Mouse (Mus musculus) cerebellum, postnatal 10 days (tissue): ENCODE results near the gene Gal3st2.
A peak's percentile ranks its signal among the peaks of the same experiment; 100 is the strongest.
"Not testable (repeated sequence)": the region's sequence is repeated elsewhere in the genome, so short reads cannot be mapped to it uniquely, and the experiment has no call there.

Experiments
- DNase-seq, 2 experiments: peaks; one replicate each; pipeline ENCODE4 v3.0.0; 2021; ENCODE audit warnings: mixed read lengths in 2 of 2

Gal3st2 gene

GRCm38 (mm10) chr1:93861048-93861447, at the start of gene Gal3st2:
Gene Gal3st2, plus strand, starts transcription at chr1:93861306.
- DNase-seq = not testable (repeated sequence)

GRCm38 (mm10) chr1:93811495-93812039, 49.5 kb upstream of the Gal3st2 start:
- no peak for DNase-seq

GRCm38 (mm10) chr1:93817823-93818532, 43.1 kb upstream of the Gal3st2 start:
- DNase-seq = no peak

- no peak for DNase-seq
Measured at GRCm38 (mm10) chr1:93818722-93819121, 42.4 kb upstream of the Gal3st2 start.

DNA sequence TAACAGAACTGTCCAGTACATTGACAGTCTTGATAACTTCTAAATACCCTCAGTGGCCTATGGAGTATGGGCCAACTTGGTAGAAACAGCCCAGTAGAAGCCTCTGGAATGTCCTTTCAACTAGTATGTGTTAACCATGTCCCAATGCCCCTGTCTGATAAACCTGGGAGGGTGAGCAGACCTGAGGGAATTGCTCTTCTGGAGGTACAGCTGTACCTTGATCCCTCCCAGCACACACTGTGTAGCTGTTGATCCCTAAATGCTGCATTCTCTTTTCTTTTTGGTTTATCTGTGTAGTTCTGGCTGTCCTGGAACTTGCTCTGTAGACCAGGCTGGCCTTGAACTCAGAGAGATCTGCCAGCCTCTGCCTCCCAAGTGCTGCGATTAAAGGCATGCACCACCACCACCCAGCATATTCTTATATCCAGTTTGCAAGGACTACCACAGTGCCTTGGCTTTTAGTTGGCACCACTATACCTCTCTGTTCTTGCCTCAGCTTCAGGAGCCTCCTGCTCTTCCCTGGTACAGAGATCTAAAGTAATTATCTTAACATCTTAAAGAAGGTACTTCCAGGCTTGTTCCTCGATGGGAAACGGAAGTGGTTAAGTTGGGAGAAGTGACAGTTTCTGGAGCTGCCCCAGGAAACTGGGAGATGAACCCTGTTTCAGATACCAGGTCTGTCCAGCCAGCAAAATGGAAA, 37.2 kb upstream of the Gal3st2 start:
- DNase-seq = no peak

GRCm38 (mm10) chr1:93824609-93825008, 36.5 kb upstream of the Gal3st2 start, which contains the start of gene D2hgdh:
Gene D2hgdh, plus strand, starts transcription at chr1:93824909.
- no peak for DNase-seq

DNA sequence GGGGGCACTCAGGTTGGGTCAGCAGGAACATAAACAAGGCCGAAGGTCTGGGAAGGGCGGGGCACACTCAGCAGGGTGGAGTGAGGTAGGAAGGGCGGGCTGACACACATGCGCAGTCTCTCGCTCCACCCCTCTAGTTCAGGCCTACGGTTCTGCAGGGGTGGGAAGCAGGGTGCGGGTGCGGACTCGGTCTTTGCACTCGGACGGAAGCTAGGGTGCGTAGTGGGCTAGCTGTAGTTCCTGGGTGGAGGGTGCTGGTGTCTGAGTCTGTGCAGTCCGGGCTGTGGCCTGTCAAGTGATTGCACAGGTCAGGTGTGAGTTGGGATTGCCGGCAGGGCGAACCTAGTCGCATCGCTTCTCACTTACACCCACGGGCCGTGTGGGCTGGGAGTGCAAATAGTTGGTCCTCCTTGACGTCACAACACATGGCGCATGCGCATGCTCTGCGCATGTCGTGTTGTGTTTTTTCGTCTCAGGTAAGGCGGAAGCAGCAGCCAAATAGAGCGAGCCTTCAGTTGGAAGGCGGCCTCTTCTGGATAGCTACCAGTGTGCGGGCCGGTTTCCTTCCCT, 35.9 kb upstream of the Gal3st2 start:
- DNase-seq = peak; percentile 96 to 97

DNA sequence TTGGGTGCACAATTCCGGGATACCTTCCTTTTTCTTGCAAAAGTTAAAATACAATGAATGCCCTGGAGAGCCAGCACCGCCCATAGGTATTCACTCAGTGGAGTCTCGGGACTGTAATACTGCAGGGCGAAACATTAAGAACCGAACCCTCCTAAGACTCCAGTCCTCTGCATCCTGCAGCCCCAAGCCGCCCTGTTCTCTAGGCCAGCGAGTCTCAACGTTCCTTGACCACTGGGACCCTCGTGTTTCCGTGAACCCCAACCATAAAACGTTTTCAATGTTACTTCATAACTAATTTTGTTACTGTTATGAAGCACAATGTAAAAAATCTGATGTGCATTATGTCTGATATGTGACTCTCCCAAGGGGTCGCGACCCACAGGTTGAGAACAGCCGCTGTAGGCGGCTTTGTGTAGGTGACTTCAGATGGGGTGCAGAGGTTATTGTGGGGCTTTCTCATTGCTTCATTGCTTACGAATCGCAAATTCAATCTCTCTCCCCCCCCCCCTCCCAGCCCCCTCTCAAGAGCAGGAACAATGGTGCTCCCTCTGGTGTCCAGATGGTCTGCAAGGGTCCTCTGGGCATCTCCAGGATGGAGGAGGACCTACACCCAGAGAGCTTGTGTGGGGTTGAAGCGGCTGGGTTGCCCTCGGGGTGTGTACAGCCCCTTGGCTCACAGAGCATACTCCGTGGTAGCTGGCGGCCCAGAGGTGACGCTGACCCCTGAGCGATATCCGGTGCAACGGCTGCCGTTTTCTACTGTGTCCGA, 35.2 kb upstream of the Gal3st2 start:
- peak; percentile 59 to 61 for DNase-seq

DNA sequence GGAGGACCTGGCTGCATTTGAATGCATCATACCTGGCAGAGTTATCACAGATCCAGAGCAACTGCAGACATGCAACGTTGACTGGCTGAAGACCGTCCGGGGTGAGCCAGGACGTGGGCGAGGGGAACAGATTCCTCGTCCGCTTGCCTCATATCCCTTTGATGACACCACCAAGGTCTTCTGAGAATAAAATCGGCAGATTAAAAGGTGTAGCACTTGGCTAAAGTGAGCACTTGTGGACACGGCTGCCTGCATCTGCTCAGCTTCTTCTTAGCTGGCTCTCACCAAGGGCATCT, 34.6 kb upstream of the Gal3st2 start:
- no peak for DNase-seq

- DNase-seq = not testable (repeated sequence)
Measured at GRCm38 (mm10) chr1:93832754-93833360, 28.2 kb upstream of the Gal3st2 start.

DNA sequence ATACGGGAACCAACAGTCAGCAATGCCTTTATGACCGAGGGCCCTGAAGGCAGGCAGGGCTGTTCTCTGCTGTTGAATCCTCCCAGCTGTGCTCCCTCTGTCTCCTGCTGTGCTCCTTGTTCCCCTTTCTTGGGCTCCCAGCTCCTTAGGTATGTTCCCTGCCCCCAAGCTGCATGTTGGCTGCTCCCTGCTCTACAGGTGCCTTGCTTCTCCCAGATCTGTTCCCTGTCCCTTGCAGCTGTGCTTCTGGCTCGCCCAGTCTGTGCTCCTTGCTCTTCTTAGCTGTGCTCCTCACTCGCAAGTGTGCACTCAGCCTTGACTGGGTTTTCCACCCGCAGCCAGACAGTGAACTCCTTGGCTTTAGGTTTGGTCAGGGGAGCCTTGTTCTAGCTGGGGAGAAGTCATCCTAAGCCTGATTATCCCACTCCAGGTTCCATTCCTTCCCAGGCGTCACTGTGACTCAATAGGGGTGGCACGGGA, 26.4 kb upstream of the Gal3st2 start:
- DNase-seq = no peak

GRCm38 (mm10) chr1:93835211-93835610, 25.9 kb upstream of the Gal3st2 start:
- DNase-seq = no peak

GRCm38 (mm10) chr1:93835876-93836531, 25.1 kb upstream of the Gal3st2 start:
- DNase-seq = no peak

- no peak for DNase-seq
Measured at GRCm38 (mm10) chr1:93836532-93836913, 24.6 kb upstream of the Gal3st2 start.

GRCm38 (mm10) chr1:93837335-93837734, 23.8 kb upstream of the Gal3st2 start:
- no peak for DNase-seq

GRCm38 (mm10) chr1:93838569-93838968, 22.5 kb upstream of the Gal3st2 start:
- not testable (repeated sequence) for DNase-seq

DNA sequence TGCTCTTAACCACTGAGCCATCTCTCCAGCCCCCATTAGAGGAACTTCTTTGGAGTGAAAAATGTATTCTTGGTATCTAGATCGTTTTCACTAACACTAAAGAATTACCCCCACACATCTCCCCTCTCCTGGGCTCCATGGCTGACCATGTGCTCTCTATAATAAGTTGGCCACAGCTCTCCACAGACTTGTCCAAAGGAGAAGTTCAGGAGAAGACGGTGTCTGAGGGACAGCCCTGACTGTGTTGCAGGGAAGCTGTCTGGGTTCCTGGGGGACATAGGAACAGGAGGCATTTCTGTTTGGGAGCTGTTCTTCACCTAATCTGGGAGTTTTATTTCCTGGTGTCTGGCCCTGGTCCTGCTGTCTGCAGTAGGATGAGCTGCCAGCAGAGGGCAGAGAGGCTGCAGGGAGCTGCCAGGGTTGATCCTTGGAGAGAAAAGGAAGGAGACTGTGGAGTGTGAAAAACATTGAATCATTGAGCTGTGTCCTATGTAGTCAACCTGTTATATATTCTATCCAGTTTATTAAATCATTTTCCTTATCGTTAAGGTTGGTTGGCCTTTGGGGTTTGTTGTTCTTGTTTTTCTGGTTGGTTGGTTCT, 15.2 kb upstream of the Gal3st2 start:
- DNase-seq = not testable (repeated sequence)

GRCm38 (mm10) chr1:93855790-93856189, 5.3 kb upstream of the Gal3st2 start:
- DNase-seq = not testable (repeated sequence)

DNA sequence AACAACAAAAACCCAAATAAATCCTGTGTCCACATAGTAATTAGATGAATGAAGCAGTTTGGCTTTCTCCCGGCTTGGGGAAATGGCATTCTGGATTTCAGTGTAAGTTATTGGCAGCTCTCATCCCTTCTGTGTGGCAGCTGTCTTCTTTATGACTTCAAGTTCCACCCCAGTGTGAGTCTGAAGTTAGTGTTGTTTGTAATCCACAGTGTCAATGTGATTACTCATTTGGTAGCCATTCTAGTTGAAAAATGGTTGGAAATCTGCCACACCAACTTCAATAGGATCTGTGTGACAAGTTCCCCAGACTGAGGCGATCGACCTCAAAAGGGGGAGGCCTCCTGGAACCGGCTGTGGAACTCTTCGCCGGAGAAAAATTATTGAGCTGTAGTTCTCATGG, 3.7 kb upstream of the Gal3st2 start:
- peak; percentile 54 to 61 for DNase-seq

DNA sequence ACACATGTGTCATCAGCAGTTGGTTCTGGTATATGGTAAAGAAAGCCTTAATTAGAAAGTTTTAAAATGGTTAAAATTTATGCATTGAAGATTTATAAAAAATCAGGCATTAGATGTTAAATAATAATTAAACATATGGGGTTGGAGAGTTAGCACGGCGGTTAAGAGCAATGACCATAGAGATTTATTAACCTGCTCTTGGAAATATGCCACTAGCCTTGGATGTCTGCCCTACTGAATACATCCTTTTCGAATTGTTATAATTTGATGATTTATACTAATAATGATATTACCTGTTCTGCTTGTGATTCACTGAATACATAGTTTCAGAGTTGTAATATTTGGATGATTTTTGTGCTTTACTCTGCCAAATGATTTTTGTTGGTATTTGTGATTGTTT, 3.1 kb upstream of the Gal3st2 start:
- peak; percentile 70 to 74 for DNase-seq

- DNase-seq = no peak
Measured at GRCm38 (mm10) chr1:93859619-93860018, 1.5 kb upstream of the Gal3st2 start.
